Mouse (Mus musculus): Measurements from ENCODE around the gene Ptch2.

- TF ChIP-seq CTCF (IDR thresholded peaks at IDR 0.05; ENCODE audit: low read depth), result no peak
- no peak for TF ChIP-seq EP300 (IDR thresholded peaks at IDR 0.05; ENCODE audit: low read depth)
Measured at GRCm38 (mm10) chr4:117134601-117134995, 38.7 kb downstream of the Ptch2 start.

Data from liver, embryonic 14.5 days (tissue).